Mouse (Mus musculus): ENCODE measurements around the gene Ptprj.

The Ptprj gene

DNA sequence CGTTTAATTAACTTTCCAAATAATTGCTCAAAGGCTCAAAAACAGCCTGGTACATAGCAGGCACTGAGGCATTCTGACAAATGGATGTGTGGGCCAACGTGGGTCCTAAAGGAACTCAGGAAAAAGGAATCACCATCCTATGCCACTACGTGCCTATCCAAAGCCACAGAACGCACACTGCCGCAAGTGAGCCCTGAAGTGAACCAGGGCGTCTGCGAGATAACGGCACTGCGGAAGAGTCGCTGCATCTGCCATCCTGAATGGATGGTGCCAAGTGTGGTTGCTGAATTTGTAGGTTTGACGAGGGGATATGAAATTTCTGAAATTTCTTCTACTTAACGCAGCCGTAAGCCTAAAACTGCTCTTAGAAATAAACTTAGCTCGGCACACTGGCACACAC, 54.6 kb downstream of the Ptprj start:
- DNase-seq (ENCODE audit: low spot score in 2 of 2), result no peak

DNA sequence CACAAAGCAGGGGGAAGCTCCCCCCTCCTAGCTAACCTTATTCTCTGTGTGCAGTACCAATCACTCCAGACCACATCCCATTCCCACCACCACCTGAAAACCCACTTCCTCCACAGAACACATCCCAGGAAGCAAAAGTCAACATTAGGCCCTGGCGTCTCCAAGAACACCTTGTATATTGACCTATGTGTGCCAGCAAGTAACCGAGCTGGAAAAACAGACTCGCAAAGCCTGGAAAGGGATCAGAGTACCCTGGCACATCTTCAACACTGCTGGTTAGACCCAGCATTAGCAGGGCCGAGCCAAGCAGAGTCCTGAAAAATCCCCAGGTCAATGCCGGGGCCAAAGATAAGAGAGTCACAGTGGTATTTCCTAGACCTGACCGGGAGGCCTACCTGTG, 58.0 kb downstream of the Ptprj start:
- DNase-seq (ENCODE audit: low spot score in 2 of 2), result no peak

DNA sequence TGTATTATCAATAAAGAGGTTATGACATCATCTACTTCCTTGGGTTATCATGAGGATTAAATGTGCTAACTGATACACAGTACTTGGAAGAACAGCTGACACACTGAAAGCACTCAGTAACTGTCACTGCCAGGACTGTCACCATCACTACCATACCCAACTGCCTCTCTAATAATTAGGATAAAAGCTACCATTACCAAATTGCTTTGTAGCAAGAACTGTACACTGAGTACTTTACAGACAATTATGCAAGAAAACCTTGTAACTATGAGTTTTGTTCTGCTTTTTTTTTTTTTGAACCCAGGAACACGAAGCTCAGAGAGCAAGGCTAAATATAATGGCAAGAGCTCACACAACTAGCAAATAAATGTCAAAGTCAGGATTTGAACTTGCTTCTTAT, 58.5 kb downstream of the Ptprj start:
- DNase-seq (ENCODE audit: low spot score in 2 of 2), result no peak

- DNase-seq (ENCODE audit: low spot score in 2 of 2), result no peak
Measured at GRCm38 (mm10) chr2:90518296-90518695, 62.2 kb downstream of the Ptprj start.

DNA sequence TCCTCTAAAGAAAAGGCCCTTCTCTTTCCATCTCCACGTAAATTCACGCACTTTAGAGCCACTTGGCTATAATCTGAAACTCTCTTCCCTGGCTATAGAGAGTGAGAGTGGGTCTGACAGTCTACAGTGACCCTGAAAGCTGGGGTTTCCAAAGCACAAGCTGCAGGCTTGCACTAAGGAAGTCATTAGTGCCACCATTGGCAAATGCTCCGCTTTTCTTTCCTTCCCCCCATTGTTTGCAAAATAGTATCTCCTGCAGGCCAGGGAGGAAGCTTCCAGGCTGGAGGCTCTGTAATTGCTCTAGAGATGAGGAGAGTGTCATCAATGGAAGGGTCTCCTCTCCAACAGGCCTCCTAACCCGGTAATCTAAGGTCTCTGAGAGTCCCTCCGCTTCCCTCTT, 65.5 kb downstream of the Ptprj start:
- no peak for DNase-seq (ENCODE audit: low spot score in 2 of 2)

DNA sequence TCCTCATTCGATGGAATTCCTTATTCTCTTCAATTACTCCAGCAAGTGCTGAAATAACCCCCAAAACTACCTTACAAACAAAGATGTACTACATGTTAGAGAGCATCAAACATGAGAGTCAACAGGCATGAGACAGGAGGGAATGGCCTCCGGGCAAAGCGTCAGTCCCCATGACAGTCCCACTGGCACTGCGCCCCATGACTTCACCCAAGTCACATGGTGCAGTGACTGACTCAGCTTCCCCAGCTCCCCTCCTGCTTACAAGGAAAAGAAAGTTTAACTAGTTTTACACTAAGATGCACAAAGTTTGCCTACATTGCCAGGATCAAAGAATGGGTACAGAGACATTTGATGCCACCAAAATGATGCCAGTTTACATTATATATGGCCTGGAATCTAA, 71.2 kb downstream of the Ptprj start:
- DNase-seq (ENCODE audit: low spot score in 2 of 2), result no peak

- DNase-seq (ENCODE audit: low spot score in 2 of 2), result no peak
Measured at GRCm38 (mm10) chr2:90506143-90506542, 74.3 kb downstream of the Ptprj start.

DNA sequence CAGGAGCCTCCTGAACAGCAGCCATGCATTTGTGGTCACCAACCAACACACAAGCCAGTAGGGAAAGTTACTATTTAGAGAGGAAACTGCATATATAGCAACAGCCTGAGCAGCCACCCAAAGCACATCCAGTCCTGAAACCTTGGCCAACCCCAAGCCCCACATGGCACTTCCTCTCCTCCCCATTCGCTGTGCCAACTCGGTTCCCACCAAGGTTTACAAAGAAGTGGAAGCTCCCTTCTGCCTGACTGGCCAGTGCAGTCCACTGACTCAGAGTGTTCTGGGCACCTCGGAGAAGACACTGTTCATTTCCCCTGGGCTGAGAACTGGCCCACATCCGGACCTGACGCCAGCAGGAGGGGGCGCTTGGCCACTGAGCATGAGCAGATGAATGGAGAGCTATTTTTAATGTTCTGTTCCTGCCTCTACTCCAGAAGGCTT, 75.7 kb downstream of the Ptprj start:
- DNase-seq (ENCODE audit: low spot score in 2 of 2), result peak; percentile 85 to 87

DNA sequence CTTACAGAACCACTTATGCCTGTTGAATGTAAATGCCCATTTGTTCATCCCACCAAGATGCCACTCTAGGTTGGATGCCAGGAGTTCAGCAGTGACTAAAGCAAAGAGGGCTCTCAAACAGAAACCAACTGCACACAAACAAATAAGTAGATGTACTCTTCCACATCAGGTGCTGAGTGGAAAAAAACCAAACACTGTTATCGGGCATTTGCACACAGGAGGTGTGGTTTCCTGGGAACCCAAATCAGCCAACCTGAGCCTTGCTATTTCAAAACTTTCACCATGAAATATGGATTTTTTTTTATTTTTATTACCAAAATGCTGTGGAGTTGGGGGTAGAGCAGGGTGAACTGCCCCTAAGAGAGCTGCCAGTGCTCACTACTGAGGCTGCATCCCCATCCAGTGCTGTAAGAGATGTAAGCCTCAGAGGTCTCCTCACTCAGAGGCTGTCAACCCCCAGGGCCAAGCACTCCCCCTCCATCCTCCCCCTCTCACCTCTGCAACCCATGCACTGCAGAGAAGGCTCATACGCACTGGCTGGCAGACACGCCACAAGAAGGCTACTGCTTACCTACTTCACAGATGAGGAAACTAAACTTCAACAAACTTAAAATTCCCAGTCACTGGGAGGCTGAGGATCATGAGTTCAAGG, 77.1 kb downstream of the Ptprj start:
- DNase-seq (ENCODE audit: low spot score in 2 of 2), result no peak

DNA sequence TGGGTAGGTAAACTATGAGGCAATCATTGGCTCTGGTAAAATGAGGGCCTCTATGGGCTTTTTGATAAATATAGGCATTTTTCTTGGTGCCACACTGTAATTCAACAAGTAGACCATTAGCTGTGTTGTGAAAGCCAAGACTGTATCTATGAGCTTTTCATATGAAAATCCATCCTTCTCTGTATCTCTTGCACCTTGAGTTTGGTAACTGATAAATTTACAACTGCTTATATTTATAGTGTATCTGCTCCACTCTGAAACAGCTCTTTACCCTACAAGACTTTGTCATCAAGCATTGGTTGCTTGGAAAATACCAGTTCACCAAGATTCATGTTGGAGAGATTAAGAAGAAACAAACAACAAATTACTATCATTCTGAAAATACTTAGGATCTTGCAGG, 77.7 kb downstream of the Ptprj start:
- DNase-seq (ENCODE audit: low spot score in 2 of 2), result no peak

DNA sequence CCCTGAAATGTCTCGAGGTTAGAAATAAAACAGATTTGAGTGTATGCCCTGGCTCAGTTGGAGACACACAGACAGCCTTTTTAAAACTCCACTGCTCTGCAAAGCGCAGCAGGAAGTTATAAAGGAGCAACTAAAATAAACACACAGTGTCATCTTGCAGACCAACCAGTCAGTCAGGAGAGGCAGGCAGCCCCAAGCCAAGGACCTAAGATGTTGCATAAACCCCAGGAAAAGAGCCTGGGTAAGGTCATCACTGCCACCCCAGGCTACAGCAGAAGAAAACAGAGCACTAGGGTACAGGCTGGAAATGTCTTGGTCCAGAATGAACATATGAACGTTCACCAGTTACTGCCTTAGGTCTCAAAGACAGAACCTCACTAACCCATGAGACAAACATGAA, 78.7 kb downstream of the Ptprj start:
- no peak for DNase-seq (ENCODE audit: low spot score in 2 of 2)

DNA sequence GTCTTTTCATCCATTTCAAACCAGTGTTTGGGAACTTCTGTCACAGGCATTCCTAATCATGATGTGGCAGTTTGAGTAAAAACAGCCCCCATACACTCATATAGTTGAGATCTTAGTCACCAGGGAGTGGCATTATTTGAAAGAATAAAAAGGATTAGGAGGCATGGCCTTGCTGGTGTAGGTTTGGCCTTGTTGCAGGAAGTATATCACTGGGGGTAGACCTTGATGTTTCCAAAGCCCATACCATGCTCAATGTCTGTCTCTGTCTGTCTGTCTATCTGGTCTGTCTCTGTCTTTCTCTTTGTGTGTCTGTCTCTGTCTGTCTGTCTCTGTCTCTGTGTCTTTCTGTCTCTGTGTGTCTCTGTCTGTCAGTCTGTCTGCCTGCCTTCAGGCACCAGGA, 79.6 kb downstream of the Ptprj start:
- no peak for DNase-seq (ENCODE audit: low spot score in 2 of 2)

GRCm38 (mm10) chr2:90499002-90499401, 81.4 kb downstream of the Ptprj start:
- peak; percentile 63 to 65 for DNase-seq (ENCODE audit: low spot score in 2 of 2)

DNA sequence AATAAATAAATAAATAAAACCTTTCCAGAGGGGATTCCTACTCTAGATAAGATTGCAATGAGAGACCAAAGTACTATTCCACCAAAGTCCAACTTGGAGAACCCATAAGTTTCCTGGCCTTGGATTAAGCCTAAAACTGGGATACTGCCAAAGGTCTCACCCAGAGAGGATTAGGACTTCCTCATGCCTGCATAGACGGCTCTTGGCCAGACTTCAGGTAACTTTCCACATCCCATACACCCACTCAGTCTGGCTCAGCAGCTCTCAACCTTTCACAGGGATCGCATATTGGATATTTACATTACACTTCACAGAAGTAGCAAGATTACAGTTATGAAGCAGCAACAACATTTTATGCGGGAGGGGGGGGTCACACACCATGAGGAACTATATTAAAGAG, 82.9 kb downstream of the Ptprj start:
- no peak for DNase-seq (ENCODE audit: low spot score in 2 of 2)

- no peak for DNase-seq (ENCODE audit: low spot score in 2 of 2)
Measured at GRCm38 (mm10) chr2:90496680-90497074, 83.8 kb downstream of the Ptprj start.

DNA sequence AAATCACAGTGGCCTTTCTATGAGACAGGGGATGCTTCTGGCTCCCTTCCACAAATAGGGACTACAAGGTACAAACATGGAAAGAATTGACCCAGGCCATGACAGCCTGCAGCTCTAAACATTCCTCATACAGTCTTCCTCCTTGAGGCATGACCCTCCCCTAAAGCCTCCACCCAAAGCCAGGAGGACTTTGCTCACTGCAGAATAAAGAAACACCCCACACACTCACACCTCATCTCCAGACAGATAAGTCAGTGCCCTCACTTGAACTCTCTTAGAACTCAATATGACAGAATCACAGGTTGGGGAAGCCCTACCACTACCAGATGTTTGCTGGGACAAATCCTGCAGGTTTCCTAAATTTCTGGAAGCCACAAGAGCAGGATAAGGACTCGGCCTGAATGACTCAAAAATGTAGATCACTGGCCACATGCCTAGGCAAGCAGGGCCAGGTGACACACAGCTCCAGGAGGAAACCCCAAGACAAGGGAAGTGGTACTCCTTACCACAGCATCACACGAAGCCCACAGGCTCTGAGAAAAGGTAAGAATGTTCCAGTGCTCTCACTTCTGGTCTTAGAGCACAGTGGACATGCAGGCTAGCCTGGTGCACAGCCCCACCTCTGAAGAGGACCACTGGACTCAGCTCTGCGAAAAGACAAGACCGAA, 84.3 kb downstream of the Ptprj start:
- DNase-seq (ENCODE audit: low spot score in 2 of 2), result no peak

DNA sequence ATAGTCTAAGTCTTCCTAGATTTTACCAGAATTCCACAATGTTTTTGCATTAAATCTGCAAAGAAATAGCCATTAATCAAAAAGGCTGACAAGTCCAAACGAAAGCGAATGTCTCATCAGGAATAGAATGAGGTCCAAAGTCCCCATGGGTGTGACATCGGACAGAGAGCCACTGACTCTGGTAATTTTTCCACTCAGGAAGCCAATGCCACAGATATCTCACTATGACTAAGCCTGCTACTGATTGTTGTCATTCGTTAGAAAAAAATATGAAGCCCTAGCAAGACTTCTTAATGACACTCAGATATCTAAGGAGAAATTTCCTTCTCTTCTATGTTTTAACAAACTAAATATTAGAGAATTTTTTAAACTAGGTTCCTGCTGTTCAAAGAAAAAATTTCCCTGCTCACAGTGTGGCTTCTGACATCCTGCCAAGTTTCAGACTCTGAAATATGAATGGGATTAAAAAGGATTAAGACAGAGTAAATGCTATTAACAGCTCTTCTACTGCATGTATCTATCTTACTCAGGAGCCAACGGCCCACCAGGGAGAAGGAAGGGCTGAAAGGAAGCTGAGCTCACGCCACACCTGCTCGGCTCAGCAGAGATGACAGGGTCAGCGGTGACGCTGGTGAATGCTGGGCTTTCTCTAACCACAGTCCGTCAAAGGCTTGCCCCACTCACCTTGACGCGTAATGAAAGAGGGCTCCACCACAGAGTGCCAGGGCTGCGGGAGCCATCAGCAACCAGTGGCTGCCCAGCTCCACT, 90.0 kb downstream of the Ptprj start:
- no peak for DNase-seq (ENCODE audit: low spot score in 2 of 2)

- peak in 1 of 2 experiments; percentile 67 for DNase-seq (ENCODE audit: low spot score in 2 of 2)
Measured at GRCm38 (mm10) chr2:90489839-90490238, 90.6 kb downstream of the Ptprj start.

- DNase-seq (ENCODE audit: low spot score in 2 of 2), result no peak
Measured at GRCm38 (mm10) chr2:90488690-90489590, 91.5 kb downstream of the Ptprj start.

- DNase-seq (ENCODE audit: low spot score in 2 of 2), result no peak
Measured at GRCm38 (mm10) chr2:90487471-90488238, 92.8 kb downstream of the Ptprj start.

GRCm38 (mm10) chr2:90486226-90486755, 94.2 kb downstream of the Ptprj start:
- DNase-seq (ENCODE audit: low spot score in 2 of 2), result no peak
